Mouse (Mus musculus) urinary bladder, postnatal 0 days (tissue): ENCODE results near the gene Slc7a5. TPM values are rescaled to one million over a fixed set of nuclear protein-coding genes. Genes with fewer than 3 reads are reported as not detected.

ENCODE experiments used
- polyA plus RNA-seq: library from polyadenylated mRNA; unstranded; fragments of >200 nt; fragmentation: Nextera tagmentation; extraction: Ambion mirVana; gene quantifications from 2 replicates; pipeline ENCODE4 v1.2.1, GENCODE M21; 2015

Gene Slc7a5
- 17.8 and 19.1 TPM in 2 replicates for polyA plus RNA-seq

GRCm38 (mm10) chr8:121907587-121908248, at the start of gene Slc7a5:
Gene Slc7a5, minus strand, starts transcription at chr8:121907694.

GRCm38 (mm10) chr8:121949222-121949800, 41.8 kb upstream of the Slc7a5 start, which contains the start of gene Banp:
Gene Banp, plus strand, starts transcription at chr8:121949750.

GRCm38 (mm10) chr8:121944831-121945230, 37.3 kb upstream of the Slc7a5 start, which contains the start of gene Car5a:
Gene Car5a, minus strand, starts transcription at chr8:121944904.

Other genes with a start within 250 kb of the Slc7a5 start
- 0.18 and 0.25 TPM in 2 replicates for gene Jph3, start 178.1 kb downstream of the Slc7a5 start, polyA plus RNA-seq
- gene Klhdc4, start 78.1 kb downstream of the Slc7a5 start, polyA plus RNA-seq: 15.7 and 15.9 TPM in 2 replicates
- 0.10 and 0.25 TPM in 2 replicates for gene Car5a, start 37.2 kb upstream of the Slc7a5 start, polyA plus RNA-seq
- 13.5 and 14.5 TPM in 2 replicates for gene Banp, start 42.1 kb upstream of the Slc7a5 start, polyA plus RNA-seq